Mouse (Mus musculus): ENCODE results near the gene Olfr139.

The Olfr139 gene

GRCm38 (mm10) chr11:74056451-74056850, at the start of gene Olfr139, which contains the start of gene Olfr399:
Olfr139 (minus strand) TSS chr11:74056551.
Olfr399 (minus strand) TSS chr11:74056615.
- no peak for DNase-seq (ENCODE audit: low read depth)

- no peak for DNase-seq (ENCODE audit: low read depth)
Measured at GRCm38 (mm10) chr11:74105066-74105465, 48.7 kb upstream of the Olfr139 start.

- no peak for DNase-seq (ENCODE audit: low read depth)
Measured at GRCm38 (mm10) chr11:74101507-74101906, 45.2 kb upstream of the Olfr139 start.

- peak; percentile 18 for DNase-seq (ENCODE audit: low read depth)
Measured at GRCm38 (mm10) chr11:74100724-74101123, 44.4 kb upstream of the Olfr139 start.

DNA sequence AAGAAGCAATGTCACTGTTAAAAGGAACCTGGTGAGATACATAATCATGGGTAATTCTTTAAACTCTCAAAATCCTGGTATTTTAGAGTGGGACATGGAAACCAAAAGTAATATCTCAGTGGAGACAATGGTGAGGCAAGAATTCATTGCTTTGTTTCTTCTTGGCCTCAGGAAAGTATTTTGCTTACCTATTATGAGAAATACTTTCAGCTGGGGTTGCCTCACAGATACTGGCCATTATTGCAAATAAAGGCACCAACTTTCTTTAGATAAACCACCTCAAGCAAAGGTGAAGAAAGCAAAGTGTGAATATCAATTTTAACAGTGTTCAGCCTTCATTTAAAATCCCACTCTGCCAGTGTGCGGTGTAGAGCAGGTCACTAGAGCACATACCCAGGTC, 13.3 kb upstream of the Olfr139 start, which contains the start of gene Zfp616:
Gene Zfp616 (plus strand): TSS at position 301 of the 400 bp plus-strand sequence.
- no peak for DNase-seq (ENCODE audit: low read depth)

DNA sequence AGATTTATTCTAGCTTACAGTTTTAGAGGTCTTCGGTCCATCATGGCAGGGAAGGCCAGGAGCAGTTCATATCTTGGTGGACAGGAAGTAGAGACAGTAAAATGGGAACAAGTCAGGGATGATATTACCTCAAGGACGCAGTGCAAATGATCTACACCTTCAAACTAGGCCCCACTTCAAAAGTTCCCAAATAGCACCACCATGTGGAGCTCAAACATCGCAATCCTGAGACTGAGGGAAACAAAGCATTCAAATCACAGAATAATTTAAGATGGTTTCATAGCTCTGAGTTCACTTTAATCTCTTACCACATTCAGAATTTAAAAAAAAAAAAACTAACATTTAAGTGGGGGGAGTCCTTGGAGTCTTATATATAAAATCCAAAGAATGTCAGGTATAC, 5.0 kb downstream of the Olfr139 start:
- no peak for DNase-seq (ENCODE audit: low read depth)

Measured in 416B (cell line).